Mouse (Mus musculus) small intestine, adult 2 months (tissue): ENCODE data around the gene Lama4.

ENCODE experiments used
- CTCF ChIP-seq: fragments of 200-500 bp; IDR thresholded peaks from 2 replicates; pipeline ENCODE4 v1.5.1; 2012; ENCODE audit warnings: low read depth, mild to moderate bottlenecking, control low read depth, inconsistent platforms, low read length, moderate library complexity, mixed read lengths; ENCODE audit not compliant: insufficient replicate concordance, insufficient read length; ENCODE audit errors: extremely low read depth
- POLR2A ChIP-seq: fragments of 200-500 bp; IDR thresholded peaks from 2 replicates; pipeline ENCODE4 v1.6.1; 2012; ENCODE audit warnings: low read depth, mild to moderate bottlenecking, control low read depth, inconsistent platforms, low read length, moderate library complexity

- TF ChIP-seq CTCF = no peak
- no peak for TF ChIP-seq POLR2A
Measured at GRCm38 (mm10) chr10:39121412-39121811, 156.1 kb downstream of the Lama4 start.
